In the genomic region with DNA sequence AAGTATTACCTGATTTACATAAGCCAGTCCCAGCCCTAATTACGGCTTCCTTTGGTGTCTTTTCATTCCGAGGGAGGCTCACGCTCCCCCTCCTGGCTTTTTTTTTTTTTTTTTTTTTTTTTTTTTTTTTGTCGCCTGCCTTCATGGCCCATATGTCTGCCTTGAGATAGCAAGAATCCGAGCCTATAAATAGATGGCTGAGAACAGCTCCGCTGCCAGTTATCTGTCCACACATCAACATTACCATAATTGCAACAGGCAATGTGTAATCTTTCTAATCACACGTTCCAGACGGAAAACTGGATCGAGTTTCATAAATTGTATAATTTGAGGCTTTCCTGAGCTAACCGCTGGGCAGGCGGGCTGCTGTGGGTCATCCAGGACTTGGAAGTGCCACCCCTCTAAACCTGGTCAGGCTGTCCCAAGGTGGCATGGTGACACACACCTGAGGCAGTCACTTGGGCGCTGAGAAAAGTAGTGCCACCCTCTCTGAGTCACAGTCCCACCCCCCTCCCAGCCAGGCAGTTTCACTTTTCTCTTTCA, we compare ENCODE assay signal across 8 mouse cellular contexts.
A peak's percentile ranks its signal among the peaks of the same experiment; 100 is the strongest.
DNase-seq lines count a peak whose midpoint lies in the region; ATAC-seq and TF ChIP-seq lines count a peak whose summit lies in the region.
"Had no signal": no experiment of that assay in that cellular context is flagged by ENCODE, and none has a peak within 500 bp of the region (broad histone marks: within the 10 kb centered on the region; RNA-seq: fewer than 3 reads in every experiment).

No protein-coding gene starts in this region.

- peak overlapping the region; percentile 42 for H3K4me2 ChIP-seq in forebrain, embryonic 12.5 days

- no peaks in the 10 kb centered on the region for H3K36me3 ChIP-seq in forebrain, embryonic 12.5 days (replicated peaks)

- peak; percentile 65 for ATAC-seq in forebrain, embryonic 12.5 days (ENCODE audit: low FRiP score)

- peak; percentile 32 to 51 for DNase-seq in urinary bladder, adult 18-20 months (ENCODE audit: low spot score in 2 of 2)
- no peak for DNase-seq in urinary bladder, postnatal 25 days (ENCODE audit: low spot score)
- peak; percentile 27 to 74 for DNase-seq in layer of hippocampus, adult 2 months (ENCODE audit: low spot score in 2 of 2)
- peak; percentile 55 for DNase-seq in lung, postnatal 14 days
- DNase-seq in spleen, adult 18-20 months: no peak
- DNase-seq in spleen, postnatal 14 days (ENCODE audit: low spot score in 2 of 2): no peak

- no peak for TF ChIP-seq CTCF in layer of hippocampus, adult 2 months (conservative IDR thresholded peaks at IDR 0.05)

- WGBS in forebrain, embryonic 12.5 days: 11% methylated on average over 12 of the region's 12 CpGs

- peaks cover 40% of the 10 kb centered on the region for H3K4me1 ChIP-seq in forebrain, embryonic 12.5 days

- peaks cover 53% of the 10 kb centered on the region for H3K27me3 ChIP-seq in forebrain, embryonic 12.5 days

- H3K4me3 ChIP-seq in forebrain, embryonic 12.5 days (replicated peaks): no peak overlapping the region
- peak overlapping the region; percentile 30 for H3K4me3 ChIP-seq in layer of hippocampus, adult 2 months
- H3K4me3 ChIP-seq: erythroblast, embryonic 14.5 days had no signal

- no peaks in the 10 kb centered on the region for H3K9me3 ChIP-seq in forebrain, embryonic 12.5 days

- H3K9ac ChIP-seq in forebrain, embryonic 12.5 days: no peak overlapping the region

- H3K27ac ChIP-seq in forebrain, embryonic 12.5 days: peak overlapping the region; percentile 62
- H3K27ac ChIP-seq in layer of hippocampus, adult 2 months: no peak overlapping the region; the same call in 1 of the 2 replicates

Comparison
In these comparisons a context has a peak if more than half of its experiments do, and no peak if none do; other contexts are left out.
1. DNase-seq: peak in urinary bladder, adult 18-20 months (2 of 2), layer of hippocampus, adult 2 months (2 of 2) and lung, postnatal 14 days (single experiment); none in urinary bladder, postnatal 25 days (single experiment), spleen, adult 18-20 months (0 of 2) and spleen, postnatal 14 days (0 of 2).